Mouse (Mus musculus) small intestine, adult 2 months (tissue): ENCODE measurements around the gene Myo1g.
A peak's percentile ranks its signal among the peaks of the same experiment; 100 is the strongest.

ENCODE experiments used
- CTCF ChIP-seq: fragments of 200-500 bp; IDR thresholded peaks from 2 replicates; pipeline ENCODE4 v1.5.1; 2012; ENCODE audit warnings: low read depth, mild to moderate bottlenecking, control low read depth, inconsistent platforms, low read length, moderate library complexity, mixed read lengths; ENCODE audit not compliant: insufficient replicate concordance, insufficient read length; ENCODE audit errors: extremely low read depth
- POLR2A ChIP-seq: fragments of 200-500 bp; IDR thresholded peaks from 2 replicates; pipeline ENCODE4 v1.6.1; 2012; ENCODE audit warnings: low read depth, mild to moderate bottlenecking, control low read depth, inconsistent platforms, low read length, moderate library complexity

DNA sequence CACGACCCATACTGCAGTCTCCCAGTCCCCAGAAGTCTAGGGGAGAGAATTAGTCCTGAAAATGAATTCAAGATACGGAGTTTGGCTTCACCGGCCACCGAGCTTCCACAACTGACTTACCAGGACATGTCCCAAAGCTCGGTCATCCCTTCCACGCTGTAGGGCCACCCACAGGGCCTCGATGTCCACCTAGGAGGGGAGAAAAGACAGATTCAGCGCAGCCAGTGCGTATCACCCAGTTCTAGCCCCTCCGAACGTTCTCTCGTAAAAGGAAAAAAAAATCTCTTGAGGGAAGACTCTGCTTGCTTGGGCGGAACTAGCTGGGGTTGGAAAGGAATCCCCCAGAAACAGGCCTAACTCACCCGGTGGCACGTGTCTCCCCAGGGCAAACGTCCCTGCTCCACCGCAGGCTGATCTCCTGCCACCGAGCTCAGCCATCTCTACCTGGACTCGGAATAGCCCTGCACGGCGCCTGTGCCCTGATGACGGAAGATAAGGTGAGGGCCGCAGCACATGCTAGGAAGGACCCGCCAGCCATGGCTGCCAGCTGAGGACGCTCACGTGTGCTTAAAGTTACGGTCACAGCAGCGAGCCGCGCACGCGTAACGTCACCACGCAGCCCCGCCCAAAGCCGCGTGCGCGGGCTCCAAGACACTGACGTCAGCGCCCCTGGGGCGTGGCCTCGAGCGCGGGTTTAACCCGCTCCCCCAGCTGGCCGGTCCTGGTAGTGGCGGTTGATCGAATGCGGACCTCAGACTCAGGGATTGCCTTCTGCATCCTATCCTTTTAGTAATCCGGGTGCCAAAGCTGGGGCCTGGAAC lies 7.6 kb upstream of the Myo1g start:
- TF ChIP-seq CTCF, result peak; percentile 67
- peak; percentile 57; the same call in 1 of the 2 replicates for TF ChIP-seq POLR2A
